Mouse (Mus musculus) frontal cortex, postnatal 36 days (tissue): ENCODE measurements around the gene Pcca.

Experiments
- DNase-seq, 2 experiments: peaks; one replicate each; pipeline ENCODE4 v3.0.0; 2022; ENCODE audit warnings: low spot score in 2 of 2

The Pcca gene

GRCm38 (mm10) chr14:122747860-122748842 lies 214.0 kb downstream of the Pcca start:
- no peak for DNase-seq

- no peak for DNase-seq
Measured at GRCm38 (mm10) chr14:122751552-122751951, 217.4 kb downstream of the Pcca start.

GRCm38 (mm10) chr14:122753278-122753677 lies 219.2 kb downstream of the Pcca start:
- DNase-seq = no peak

GRCm38 (mm10) chr14:122754311-122754710 lies 220.2 kb downstream of the Pcca start:
- peak in 1 of 2 experiments; percentile 60 for DNase-seq

- no peak for DNase-seq
Measured at GRCm38 (mm10) chr14:122755559-122755958, 221.4 kb downstream of the Pcca start.

- no peak for DNase-seq
Measured at GRCm38 (mm10) chr14:122756671-122757070, 222.5 kb downstream of the Pcca start.

- no peak for DNase-seq
Measured at GRCm38 (mm10) chr14:122759890-122760289, 225.8 kb downstream of the Pcca start.

- DNase-seq = no peak
Measured at GRCm38 (mm10) chr14:122760803-122761202, 226.7 kb downstream of the Pcca start.

- no peak for DNase-seq
Measured at GRCm38 (mm10) chr14:122762603-122763002, 228.5 kb downstream of the Pcca start.

GRCm38 (mm10) chr14:122765951-122766350 lies 231.8 kb downstream of the Pcca start:
- DNase-seq = no peak

- no peak for DNase-seq
Measured at GRCm38 (mm10) chr14:122766448-122766847, 232.3 kb downstream of the Pcca start.

- no peak for DNase-seq
Measured at GRCm38 (mm10) chr14:122784701-122785100, 250.6 kb downstream of the Pcca start.

GRCm38 (mm10) chr14:122788199-122788598 lies 254.1 kb downstream of the Pcca start:
- DNase-seq = no peak

- DNase-seq = no peak
Measured at GRCm38 (mm10) chr14:122790111-122790510, 256.0 kb downstream of the Pcca start.

- DNase-seq = no peak
Measured at GRCm38 (mm10) chr14:122793368-122793767, 259.2 kb downstream of the Pcca start.

- DNase-seq = no peak
Measured at GRCm38 (mm10) chr14:122800296-122800695, 266.2 kb downstream of the Pcca start.

- DNase-seq = no peak
Measured at GRCm38 (mm10) chr14:122821002-122821401, 286.9 kb downstream of the Pcca start.

- DNase-seq = no peak
Measured at GRCm38 (mm10) chr14:122823791-122824190, 289.7 kb downstream of the Pcca start.

- DNase-seq = no peak
Measured at GRCm38 (mm10) chr14:122825464-122825863, 291.3 kb downstream of the Pcca start.

GRCm38 (mm10) chr14:122830433-122830832 lies 296.3 kb downstream of the Pcca start:
- DNase-seq = no peak

- no peak for DNase-seq
Measured at GRCm38 (mm10) chr14:122833666-122834065, 299.5 kb downstream of the Pcca start.

GRCm38 (mm10) chr14:122834753-122835152 lies 300.6 kb downstream of the Pcca start:
- DNase-seq = no peak

- no peak for DNase-seq
Measured at GRCm38 (mm10) chr14:122835487-122836190, 301.5 kb downstream of the Pcca start.
